Mouse (Mus musculus) intestine, embryonic 14.5 days (tissue): ENCODE measurements around the gene Muc5ac. TPM values are rescaled to one million over a fixed set of nuclear protein-coding genes. Genes with fewer than 3 reads are reported as not detected.
A peak's percentile ranks its signal among the peaks of the same experiment; 100 is the strongest.

Experiments used
- ATAC-seq: fragments of 200-750 bp; cut with Nextera tagmentation; replicated peaks from 2 replicates; pipeline ENCODE4 v1.8.0; 2017; ENCODE audit warnings: low read depth, moderate number of reproducible peaks, moderate TSS enrichment, moderate library complexity; ENCODE audit not compliant: low FRiP score, low TSS enrichment
- DNase-seq: peaks from one replicate; pipeline ENCODE4 v3.0.0-alpha.2; 2018; ENCODE audit warnings: low spot score
- H3K27ac ChIP-seq: fragments of 300-500 bp; sonication (generic); 2 replicates; pipeline ENCODE4 v1.5.1; 2014; ENCODE audit warnings: low read depth, mild to moderate bottlenecking, control low read depth
- H3K27me3 ChIP-seq: fragments of 300-500 bp; sonication (generic); replicated peaks from 2 replicates; pipeline ENCODE4 v1.6.1; 2014; ENCODE audit warnings: low read length, control low read depth; ENCODE audit not compliant: control insufficient read depth, insufficient read depth
- H3K36me3 ChIP-seq: fragments of 300-500 bp; sonication (generic); 2 replicates; pipeline ENCODE4 v1.6.1; 2014; ENCODE audit warnings: low read length, control low read depth; ENCODE audit not compliant: control insufficient read depth, insufficient read depth
- H3K4me1 ChIP-seq: fragments of 300-500 bp; sonication (generic); replicated peaks from 2 replicates; pipeline ENCODE4 v1.6.1; 2014; ENCODE audit warnings: low read length, control low read depth, mixed read lengths; ENCODE audit not compliant: control insufficient read depth, insufficient read depth
- H3K4me2 ChIP-seq: fragments of 300-500 bp; sonication (generic); 2 replicates; pipeline ENCODE4 v1.6.1; 2014; ENCODE audit warnings: low read length
- H3K4me3 ChIP-seq: fragments of 300-500 bp; sonication (generic); 2 replicates; pipeline ENCODE4 v1.5.1; 2014; ENCODE audit warnings: low read depth, low read length, control low read depth, mixed read lengths
- H3K9ac ChIP-seq: fragments of 300-500 bp; sonication (generic); 2 replicates; pipeline ENCODE4 v1.6.1; 2014; ENCODE audit warnings: mild to moderate bottlenecking, low read length
- H3K9me3 ChIP-seq: fragments of 300-500 bp; sonication (generic); 2 replicates; pipeline ENCODE4 v1.6.1; 2016; ENCODE audit warnings: low read length, control low read depth; ENCODE audit not compliant: control insufficient read depth
- WGBS: fragments of 180-500 bp; shearing (Covaris S2); extraction: QIAGEN DNeasy Blood & Tissue Kit; methylation state at CpG from one replicate; pipeline ENCODE4 v1.1.7; 2014; 5-methylcytosine and 5-hydroxymethylcytosine counted together
- polyA plus RNA-seq: library from polyadenylated mRNA; unstranded; fragments of >200 nt; fragmentation: Nextera tagmentation; extraction: Ambion mirVana; gene quantifications from 2 replicates; pipeline ENCODE4 v1.2.1, GENCODE M21; 2014

Gene Muc5ac
- polyA plus RNA-seq = not detected in 2 replicates

- no peaks in the 10 kb centered on the region for H3K36me3 ChIP-seq
- no peaks in the 10 kb centered on the region for H3K4me1 ChIP-seq
- H3K9ac ChIP-seq = no peak within 1 kb of the TSS
- H3K27me3 ChIP-seq = no peaks in the 10 kb centered on the region
- H3K4me3 ChIP-seq = no peak within 1 kb of the TSS
- H3K27ac ChIP-seq = no peak within 1 kb of the TSS
- 83% methylated on average over 6 of the region's 6 CpGs for WGBS
- ATAC-seq (no peak), DNase-seq (no peak)
- H3K4me2 ChIP-seq = no peak within 1 kb of the TSS
- H3K9me3 ChIP-seq = no peaks in the 10 kb centered on the region
Measured at GRCm38 (mm10) chr7:141788677-141789452, at the start of gene Muc5ac. Gene Muc5ac, plus strand, starts transcription at chr7:141788972.

- no peaks in the 10 kb centered on the region for H3K36me3 ChIP-seq
- no peak for ATAC-seq
- no peak for DNase-seq
- no peak overlapping the region for H3K4me3 ChIP-seq
- no peak overlapping the region for H3K27ac ChIP-seq
- no peak overlapping the region for H3K4me2 ChIP-seq
- no peaks in the 10 kb centered on the region for H3K27me3 ChIP-seq
- WGBS = 87% methylated on average over 7 of the region's 7 CpGs
- no peaks in the 10 kb centered on the region for H3K4me1 ChIP-seq
- H3K9ac ChIP-seq = no peak overlapping the region
- H3K9me3 ChIP-seq = no peaks in the 10 kb centered on the region
Measured at GRCm38 (mm10) chr7:141747451-141748100, 41.2 kb upstream of the Muc5ac start.

GRCm38 (mm10) chr7:141752513-141752912 is 36.3 kb upstream of the Muc5ac start:
- Histone ChIP-seq H3K4me2 (no peak overlapping the region), H3K27me3 (no peaks in the 10 kb centered on the region), H3K9ac (no peak overlapping the region), H3K36me3 (no peaks in the 10 kb centered on the region), H3K9me3 (no peaks in the 10 kb centered on the region), H3K4me3 (no peak overlapping the region), H3K4me1 (no peaks in the 10 kb centered on the region), H3K27ac (no peak overlapping the region)
- no peak for ATAC-seq
- DNase-seq = no peak
- 77% methylated on average over 6 of the region's 6 CpGs for WGBS

DNA sequence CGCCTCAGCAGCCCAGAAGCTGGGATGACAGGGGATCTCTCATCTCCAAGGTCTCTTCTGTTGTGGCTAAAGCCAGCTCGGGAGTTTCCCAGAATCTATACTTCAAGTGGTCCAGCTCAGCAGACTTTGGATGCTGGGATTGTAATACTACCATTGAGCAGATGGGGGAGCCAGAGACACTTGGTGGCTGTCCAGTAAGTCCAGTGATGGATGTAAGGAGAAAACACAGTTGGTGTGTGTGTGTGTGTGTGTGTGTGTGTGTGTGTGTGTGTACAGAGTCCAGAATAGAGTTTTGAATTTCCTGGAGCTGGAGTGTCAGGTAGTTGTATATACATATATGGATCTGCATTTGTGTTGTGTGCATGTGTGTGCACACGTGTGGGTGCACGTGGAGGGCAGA is 32.9 kb upstream of the Muc5ac start:
- ATAC-seq (0 out of 2 replicates have a peak, but pooled peaks have one; percentile 40), DNase-seq (peak; percentile 87)
- Histone ChIP-seq H3K4me3 (no peak overlapping the region), H3K4me1 (no peaks in the 10 kb centered on the region), H3K4me2 (no peak overlapping the region), H3K9ac (no peak overlapping the region), H3K36me3 (no peaks in the 10 kb centered on the region), H3K9me3 (no peaks in the 10 kb centered on the region), H3K27ac (no peak overlapping the region), H3K27me3 (no peaks in the 10 kb centered on the region)
- WGBS = 51% methylated on average over 4 of the region's 4 CpGs

- Histone ChIP-seq H3K9me3 (no peaks in the 10 kb centered on the region), H3K27ac (no peak overlapping the region), H3K27me3 (no peaks in the 10 kb centered on the region), H3K4me1 (no peaks in the 10 kb centered on the region), H3K4me2 (no peak overlapping the region), H3K36me3 (no peaks in the 10 kb centered on the region), H3K9ac (no peak overlapping the region), H3K4me3 (no peak overlapping the region)
- 71% methylated on average over 4 of the region's 4 CpGs for WGBS
- DNase-seq (no peak), ATAC-seq (no peak)
Measured at GRCm38 (mm10) chr7:141758291-141758690, 30.5 kb upstream of the Muc5ac start.

DNA sequence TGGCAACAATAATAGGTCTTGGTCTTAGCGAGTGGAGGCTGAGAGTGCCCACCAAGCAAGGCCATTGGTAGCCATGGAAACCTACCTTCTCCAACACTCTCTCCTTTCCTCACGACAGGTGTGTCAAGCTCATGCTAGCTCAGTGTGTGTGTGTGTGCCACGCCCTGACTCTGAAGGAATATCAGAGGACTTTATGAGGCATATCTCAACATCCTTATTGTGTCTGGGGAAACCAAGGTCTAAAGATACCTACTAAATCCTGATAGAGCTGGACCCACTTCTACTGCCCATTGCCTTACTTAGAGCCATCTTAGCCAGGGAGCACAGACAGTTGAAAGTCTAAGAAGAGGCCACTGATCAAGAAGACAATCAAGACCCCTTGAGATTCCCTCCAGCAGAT is 18.3 kb upstream of the Muc5ac start:
- Histone ChIP-seq H3K4me2 (no peak overlapping the region), H3K36me3 (no peaks in the 10 kb centered on the region), H3K27me3 (no peaks in the 10 kb centered on the region), H3K4me3 (no peak overlapping the region), H3K9ac (no peak overlapping the region), H3K4me1 (no peaks in the 10 kb centered on the region; the same call in 1 of the 2 replicates), H3K27ac (no peak overlapping the region), H3K9me3 (no peaks in the 10 kb centered on the region)
- DNase-seq (no peak), ATAC-seq (no peak)
- WGBS = 83% methylated on average over 3 of the region's 3 CpGs

GRCm38 (mm10) chr7:141770988-141771387 is 17.8 kb upstream of the Muc5ac start:
- Histone ChIP-seq H3K27ac (no peak overlapping the region), H3K4me2 (no peak overlapping the region), H3K9me3 (no peaks in the 10 kb centered on the region), H3K4me1 (no peaks in the 10 kb centered on the region; the same call in 1 of the 2 replicates), H3K36me3 (no peaks in the 10 kb centered on the region), H3K4me3 (no peak overlapping the region), H3K27me3 (no peaks in the 10 kb centered on the region), H3K9ac (no peak overlapping the region)
- ATAC-seq (no peak), DNase-seq (peak; percentile 52)
- 81% methylated on average over 8 of the region's 8 CpGs for WGBS

DNA sequence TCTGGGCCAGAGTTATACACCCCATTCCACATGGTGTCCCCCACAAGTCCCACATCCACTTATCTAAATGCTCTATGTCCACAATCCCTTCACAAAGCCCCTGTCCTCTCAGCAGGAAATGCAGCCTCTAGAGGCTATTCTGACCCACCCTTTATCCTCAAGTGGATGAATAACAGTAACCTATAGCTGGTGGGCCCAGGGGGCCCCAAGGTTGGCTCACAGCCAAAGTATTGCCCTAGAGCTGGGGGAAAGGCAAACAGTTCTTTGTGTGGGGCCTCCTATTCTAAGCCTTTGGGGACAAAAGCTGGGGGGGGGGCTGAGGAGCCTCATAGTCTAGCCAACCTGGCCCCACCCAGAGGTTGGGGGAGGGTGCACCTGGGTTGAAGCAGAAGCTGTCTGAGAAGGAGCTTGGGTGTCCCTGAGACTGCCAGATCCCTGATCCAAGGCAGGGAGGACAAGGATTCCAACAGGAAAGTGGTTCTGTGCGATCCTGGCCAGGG is 16.7 kb upstream of the Muc5ac start:
- Histone ChIP-seq H3K4me1 (no peaks in the 10 kb centered on the region; the same call in 1 of the 2 replicates), H3K36me3 (no peaks in the 10 kb centered on the region), H3K4me3 (no peak overlapping the region), H3K9me3 (no peaks in the 10 kb centered on the region), H3K9ac (no peak overlapping the region), H3K4me2 (no peak overlapping the region), H3K27me3 (no peaks in the 10 kb centered on the region), H3K27ac (no peak overlapping the region)
- WGBS = 58% methylated on average over 1 of the region's 1 CpGs
- ATAC-seq (peak; percentile 36; the same call in 1 of the 2 replicates), DNase-seq (no peak)
